Mouse (Mus musculus): ENCODE data around the gene Rab11fip3. TPM values are rescaled to one million over a fixed set of nuclear protein-coding genes. Genes with fewer than 3 reads are reported as not detected.

Gene Rab11fip3
- polyA plus RNA-seq, 1 experiment from 2014 or later: 24.2 TPM

GRCm38 (mm10) chr17:26003864-26004263 lies 65.5 kb downstream of the Rab11fip3 start:
- H3K27ac ChIP-seq (ENCODE audit: low read depth, low read length): no peak overlapping the region
- H3K4me3 ChIP-seq (ENCODE audit: low read length): no peak overlapping the region
- H3K27me3 ChIP-seq (ENCODE audit: control insufficient read depth, insufficient read depth, low read length): no peaks in the 10 kb centered on the region
- no peak for ATAC-seq (ENCODE audit: low FRiP score, low TSS enrichment)
- no peaks in the 10 kb centered on the region for H3K4me1 ChIP-seq (ENCODE audit: control insufficient read depth, insufficient read depth, low read length)
- H3K9ac ChIP-seq (ENCODE audit: low read depth, low read length): no peak overlapping the region
- no peaks in the 10 kb centered on the region for H3K9me3 ChIP-seq (ENCODE audit: control insufficient read depth, low read length)
- H3K36me3 ChIP-seq (ENCODE audit: control insufficient read depth, insufficient read depth, low read length): peaks cover 18% of the 10 kb centered on the region
- 89% methylated on average over 2 of the region's 2 CpGs for WGBS
- H3K4me2 ChIP-seq (replicated peaks; ENCODE audit: low read depth, low read length): no peak overlapping the region

GRCm38 (mm10) chr17:25998425-25998824 lies 70.9 kb downstream of the Rab11fip3 start:
- Histone ChIP-seq H3K9me3 (ENCODE audit: control insufficient read depth, low read length) (no peaks in the 10 kb centered on the region), H3K27ac (ENCODE audit: low read depth, low read length) (no peak overlapping the region), H3K27me3 (ENCODE audit: control insufficient read depth, insufficient read depth, low read length) (no peaks in the 10 kb centered on the region), H3K4me1 (ENCODE audit: control insufficient read depth, insufficient read depth, low read length) (0 out of 2 replicates have a peak, but pooled peaks cover 3% of the 10 kb centered on the region), H3K4me3 (ENCODE audit: low read length) (no peak overlapping the region), H3K9ac (ENCODE audit: low read depth, low read length) (0 out of 2 replicates have a peak overlapping the region, but pooled peaks have one; percentile 2), H3K36me3 (ENCODE audit: control insufficient read depth, insufficient read depth, low read length) (peaks cover 36% of the 10 kb centered on the region), H3K4me2 (replicated peaks; ENCODE audit: low read depth, low read length) (no peak overlapping the region)
- peak; percentile 64; the same call in 1 of the 2 replicates for ATAC-seq (ENCODE audit: low FRiP score, low TSS enrichment)
- 60% methylated on average over 11 of the region's 11 CpGs for WGBS

- Histone ChIP-seq H3K4me1 (ENCODE audit: control insufficient read depth, insufficient read depth, low read length) (0 out of 2 replicates have a peak, but pooled peaks cover under 1% of the 10 kb centered on the region), H3K27me3 (ENCODE audit: control insufficient read depth, insufficient read depth, low read length) (no peaks in the 10 kb centered on the region), H3K9me3 (ENCODE audit: control insufficient read depth, low read length) (no peaks in the 10 kb centered on the region), H3K4me3 (ENCODE audit: low read length) (no peak overlapping the region), H3K27ac (ENCODE audit: low read depth, low read length) (no peak overlapping the region), H3K4me2 (replicated peaks; ENCODE audit: low read depth, low read length) (no peak overlapping the region), H3K36me3 (ENCODE audit: control insufficient read depth, insufficient read depth, low read length) (peaks cover 66% of the 10 kb centered on the region), H3K9ac (ENCODE audit: low read depth, low read length) (no peak overlapping the region)
- ATAC-seq (ENCODE audit: low FRiP score, low TSS enrichment): no peak
- WGBS: 92% methylated on average over 3 of the region's 3 CpGs
Measured at GRCm38 (mm10) chr17:25993489-25993888, 75.9 kb downstream of the Rab11fip3 start.

- Histone ChIP-seq H3K4me1 (ENCODE audit: control insufficient read depth, insufficient read depth, low read length) (no peaks in the 10 kb centered on the region), H3K4me3 (ENCODE audit: low read length) (no peak overlapping the region), H3K36me3 (ENCODE audit: control insufficient read depth, insufficient read depth, low read length) (peaks cover 62% of the 10 kb centered on the region), H3K9ac (ENCODE audit: low read depth, low read length) (no peak overlapping the region), H3K27me3 (ENCODE audit: control insufficient read depth, insufficient read depth, low read length) (no peaks in the 10 kb centered on the region), H3K27ac (ENCODE audit: low read depth, low read length) (no peak overlapping the region), H3K9me3 (ENCODE audit: control insufficient read depth, low read length) (no peaks in the 10 kb centered on the region), H3K4me2 (replicated peaks; ENCODE audit: low read depth, low read length) (no peak overlapping the region)
- ATAC-seq (ENCODE audit: low FRiP score, low TSS enrichment): no peak
- 98% methylated on average over 4 of the region's 4 CpGs for WGBS
Measured at GRCm38 (mm10) chr17:25992274-25992673, 77.1 kb downstream of the Rab11fip3 start.

GRCm38 (mm10) chr17:25990331-25990730 lies 79.0 kb downstream of the Rab11fip3 start:
- 87% methylated on average over 5 of the region's 5 CpGs for WGBS
- Histone ChIP-seq H3K27me3 (ENCODE audit: control insufficient read depth, insufficient read depth, low read length) (no peaks in the 10 kb centered on the region), H3K27ac (ENCODE audit: low read depth, low read length) (no peak overlapping the region), H3K4me1 (ENCODE audit: control insufficient read depth, insufficient read depth, low read length) (no peaks in the 10 kb centered on the region), H3K4me3 (ENCODE audit: low read length) (no peak overlapping the region), H3K9me3 (ENCODE audit: control insufficient read depth, low read length) (no peaks in the 10 kb centered on the region), H3K36me3 (ENCODE audit: control insufficient read depth, insufficient read depth, low read length) (peaks cover 54% of the 10 kb centered on the region), H3K4me2 (replicated peaks; ENCODE audit: low read depth, low read length) (no peak overlapping the region), H3K9ac (ENCODE audit: low read depth, low read length) (no peak overlapping the region)
- ATAC-seq (ENCODE audit: low FRiP score, low TSS enrichment): no peak

GRCm38 (mm10) chr17:25985306-25986294 lies 83.8 kb downstream of the Rab11fip3 start, which contains the start of gene Capn15:
TSS of gene Capn15 (minus strand) at chr17:25985796.
- Histone ChIP-seq H3K4me3 (ENCODE audit: low read length) (peak within 1 kb of the TSS; percentile 92), H3K4me1 (ENCODE audit: control insufficient read depth, insufficient read depth, low read length) (peaks cover 11% of the 10 kb centered on the region; the same call in 1 of the 2 replicates), H3K27me3 (ENCODE audit: control insufficient read depth, insufficient read depth, low read length) (no peaks in the 10 kb centered on the region), H3K9me3 (ENCODE audit: control insufficient read depth, low read length) (no peaks in the 10 kb centered on the region), H3K27ac (ENCODE audit: low read depth, low read length) (peak within 1 kb of the TSS; percentile 80), H3K9ac (ENCODE audit: low read depth, low read length) (peak within 1 kb of the TSS; percentile 91), H3K36me3 (ENCODE audit: control insufficient read depth, insufficient read depth, low read length) (peaks cover 14% of the 10 kb centered on the region), H3K4me2 (replicated peaks; ENCODE audit: low read depth, low read length) (peak within 1 kb of the TSS; percentile 86)
- under 1% methylated on average over 91 of the region's 91 CpGs for WGBS
- peak; percentile 99 for ATAC-seq (ENCODE audit: low FRiP score, low TSS enrichment)

GRCm38 (mm10) chr17:25984556-25985305 lies 84.6 kb downstream of the Rab11fip3 start:
- Histone ChIP-seq H3K27me3 (ENCODE audit: control insufficient read depth, insufficient read depth, low read length) (no peaks in the 10 kb centered on the region), H3K9me3 (ENCODE audit: control insufficient read depth, low read length) (no peaks in the 10 kb centered on the region), H3K9ac (ENCODE audit: low read depth, low read length) (peak overlapping the region; percentile 91), H3K4me2 (replicated peaks; ENCODE audit: low read depth, low read length) (peak overlapping the region; percentile 86), H3K4me1 (ENCODE audit: control insufficient read depth, insufficient read depth, low read length) (peaks cover 14% of the 10 kb centered on the region; the same call in 1 of the 2 replicates), H3K36me3 (ENCODE audit: control insufficient read depth, insufficient read depth, low read length) (peaks cover 5% of the 10 kb centered on the region; the same call in 1 of the 2 replicates), H3K27ac (ENCODE audit: low read depth, low read length) (peak overlapping the region; percentile 80), H3K4me3 (ENCODE audit: low read length) (peak overlapping the region; percentile 92)
- ATAC-seq (ENCODE audit: low FRiP score, low TSS enrichment): no peak
- WGBS: 9% methylated on average over 17 of the region's 17 CpGs

- 97% methylated on average over 1 of the region's 1 CpGs for WGBS
- Histone ChIP-seq H3K4me1 (ENCODE audit: control insufficient read depth, insufficient read depth, low read length) (peaks cover 14% of the 10 kb centered on the region; the same call in 1 of the 2 replicates), H3K9ac (ENCODE audit: low read depth, low read length) (peak overlapping the region; percentile 91; the same call in 1 of the 2 replicates), H3K4me3 (ENCODE audit: low read length) (peak overlapping the region; percentile 92; the same call in 1 of the 2 replicates), H3K36me3 (ENCODE audit: control insufficient read depth, insufficient read depth, low read length) (peaks cover 5% of the 10 kb centered on the region; the same call in 1 of the 2 replicates), H3K27me3 (ENCODE audit: control insufficient read depth, insufficient read depth, low read length) (no peaks in the 10 kb centered on the region), H3K4me2 (replicated peaks; ENCODE audit: low read depth, low read length) (peak overlapping the region; percentile 86), H3K27ac (ENCODE audit: low read depth, low read length) (no peak overlapping the region), H3K9me3 (ENCODE audit: control insufficient read depth, low read length) (no peaks in the 10 kb centered on the region)
- ATAC-seq (ENCODE audit: low FRiP score, low TSS enrichment): no peak
Measured at GRCm38 (mm10) chr17:25984066-25984465, 85.3 kb downstream of the Rab11fip3 start.
